Mouse (Mus musculus) stomach, embryonic 14.5 days (tissue): Measurements from ENCODE around the gene Tagln2. TPM values are rescaled to one million over a fixed set of nuclear protein-coding genes. Genes with fewer than 3 reads are reported as not detected.

Experiments
- ATAC-seq: fragments of 200-750 bp; cut with Nextera tagmentation; 2 replicates; pipeline ENCODE4 v1.8.0; 2017; ENCODE audit warnings: low read depth, moderate TSS enrichment; ENCODE audit not compliant: insufficient number of reproducible peaks, insufficient read depth, low FRiP score
- H3K27ac ChIP-seq: fragments of 300-500 bp; sonication (generic); 2 replicates; pipeline ENCODE4 v1.5.1; 2014; ENCODE audit warnings: mild to moderate bottlenecking, low read length, moderate library complexity, mixed read lengths
- H3K27me3 ChIP-seq: fragments of 300-500 bp; sonication (generic); 2 replicates; pipeline ENCODE4 v1.6.1; 2014; ENCODE audit warnings: low read length, control low read depth, mixed read lengths; ENCODE audit not compliant: control insufficient read depth, insufficient read depth
- H3K36me3 ChIP-seq: fragments of 300-500 bp; sonication (generic); 2 replicates; pipeline ENCODE4 v1.6.1; 2014; ENCODE audit warnings: mild to moderate bottlenecking, control low read depth, low read length, moderate library complexity, mixed read lengths; ENCODE audit not compliant: control insufficient read depth, insufficient read depth
- H3K4me1 ChIP-seq: fragments of 300-500 bp; sonication (generic); 2 replicates; pipeline ENCODE4 v1.6.1; 2014; ENCODE audit warnings: low read length, control low read depth, mixed read lengths; ENCODE audit not compliant: control insufficient read depth, insufficient read depth
- H3K4me2 ChIP-seq: fragments of 300-500 bp; sonication (generic); replicated peaks from 2 replicates; pipeline ENCODE4 v1.6.1; 2014; ENCODE audit warnings: low read depth, low read length, control low read depth
- H3K4me3 ChIP-seq: fragments of 300-500 bp; sonication (generic); 2 replicates; pipeline ENCODE4 v1.5.1; 2014; ENCODE audit warnings: low read depth, low read length, control low read depth
- H3K9ac ChIP-seq: fragments of 300-500 bp; sonication (generic); replicated peaks from 2 replicates; pipeline ENCODE4 v1.6.1; 2014; ENCODE audit warnings: low read depth, mild to moderate bottlenecking, control low read depth, low read length, moderate library complexity, mixed read lengths
- H3K9me3 ChIP-seq: fragments of 300-500 bp; sonication (generic); 2 replicates; pipeline ENCODE4 v1.6.1; 2016; ENCODE audit warnings: low read depth, low read length, control low read depth; ENCODE audit not compliant: control insufficient read depth
- WGBS: fragments of 180-500 bp; shearing (Covaris S2); extraction: QIAGEN DNeasy Blood & Tissue Kit; methylation state at CpG from one replicate; pipeline ENCODE4 v1.1.7; 2014; 5-methylcytosine and 5-hydroxymethylcytosine counted together
- polyA plus RNA-seq: library from polyadenylated mRNA; unstranded; fragments of >200 nt; fragmentation: Nextera tagmentation; extraction: Ambion mirVana; gene quantifications from 2 replicates; pipeline ENCODE4 v1.2.1, GENCODE M21; 2014

Gene Tagln2
- 188 and 196 TPM in 2 replicates for polyA plus RNA-seq

- Histone ChIP-seq H3K4me1 (peaks cover 29% of the 10 kb centered on the region), H3K27me3 (no peaks in the 10 kb centered on the region), H3K4me3 (peak within 1 kb of the TSS; percentile 68), H3K36me3 (peaks cover 13% of the 10 kb centered on the region; the same call in 1 of the 2 replicates), H3K9ac (peak within 1 kb of the TSS; percentile 62), H3K4me2 (peak within 1 kb of the TSS; percentile 79), H3K9me3 (no peaks in the 10 kb centered on the region), H3K27ac (peak within 1 kb of the TSS; percentile 91)
- WGBS, result 2% methylated on average over 30 of the region's 30 CpGs
- ATAC-seq, result peak; percentile 71
These were observed at the start of gene Tagln2 for GRCm38 (mm10) chr1:172499765-172500441. TSS of gene Tagln2 (plus strand) at chr1:172500047.

DNA sequence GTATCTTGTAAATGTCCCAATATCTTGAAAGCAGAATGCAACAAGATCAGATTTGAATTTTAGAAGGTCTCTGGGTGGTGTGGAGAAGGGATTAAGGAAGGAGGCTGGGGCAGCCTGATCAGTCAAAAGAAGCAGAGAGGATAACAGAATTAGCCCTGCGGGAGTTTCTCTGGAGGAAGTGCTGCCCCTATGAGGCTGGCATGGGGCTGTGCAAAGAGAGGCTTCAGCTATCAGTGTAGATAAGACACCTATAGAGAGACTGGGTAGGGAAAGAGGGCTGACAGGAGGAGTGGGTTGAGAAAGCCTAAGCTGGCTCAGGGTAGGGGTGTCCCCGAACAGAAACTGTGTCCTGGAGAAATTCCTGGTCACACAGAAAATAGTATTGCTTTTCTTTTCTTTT, 49.6 kb upstream of the Tagln2 start:
- 45% methylated on average over 2 of the region's 2 CpGs for WGBS
- Histone ChIP-seq H3K36me3 (no peaks in the 10 kb centered on the region), H3K4me3 (no peak overlapping the region), H3K9me3 (no peaks in the 10 kb centered on the region), H3K4me2 (no peak overlapping the region), H3K9ac (no peak overlapping the region), H3K27ac (no peak overlapping the region), H3K4me1 (no peaks in the 10 kb centered on the region), H3K27me3 (no peaks in the 10 kb centered on the region)
- no peak for ATAC-seq

DNA sequence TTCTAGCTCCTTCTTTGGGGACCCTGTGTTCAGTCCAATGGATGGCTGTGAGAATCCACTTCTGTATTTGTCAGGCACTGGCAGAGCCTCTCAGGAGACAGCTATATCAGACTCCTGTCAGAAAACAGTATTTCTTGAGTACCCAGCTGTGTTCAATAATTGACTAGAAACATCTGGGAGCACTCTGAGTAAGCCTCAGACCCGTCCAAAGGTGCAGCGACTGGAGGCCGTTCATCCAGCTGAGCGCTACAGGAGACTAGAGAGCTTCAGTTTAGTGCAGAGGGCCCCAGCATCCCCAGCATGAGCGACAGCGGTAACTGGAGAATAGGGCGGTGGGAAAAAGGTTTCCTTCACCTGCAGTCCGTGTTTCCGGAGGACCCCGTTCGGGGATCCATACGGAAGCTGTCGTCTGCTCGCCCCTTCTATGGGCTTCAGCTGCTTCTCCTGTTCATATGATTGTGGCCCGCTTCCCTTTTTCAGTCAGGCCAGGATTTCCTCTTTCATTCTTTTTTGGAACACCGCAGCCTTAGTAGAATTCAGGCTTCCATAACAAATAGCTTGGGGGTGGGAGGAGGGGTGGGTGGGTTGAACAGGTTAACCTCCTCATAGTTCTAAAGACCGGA, 48.9 kb upstream of the Tagln2 start:
- ATAC-seq, result no peak
- H3K4me2 ChIP-seq, result no peak overlapping the region
- no peak overlapping the region for H3K4me3 ChIP-seq
- H3K27ac ChIP-seq, result no peak overlapping the region
- H3K4me1 ChIP-seq, result no peaks in the 10 kb centered on the region
- no peaks in the 10 kb centered on the region for H3K36me3 ChIP-seq
- WGBS, result 30% methylated on average over 17 of the region's 17 CpGs
- H3K9ac ChIP-seq, result no peak overlapping the region
- H3K9me3 ChIP-seq, result no peaks in the 10 kb centered on the region
- H3K27me3 ChIP-seq, result no peaks in the 10 kb centered on the region

DNA sequence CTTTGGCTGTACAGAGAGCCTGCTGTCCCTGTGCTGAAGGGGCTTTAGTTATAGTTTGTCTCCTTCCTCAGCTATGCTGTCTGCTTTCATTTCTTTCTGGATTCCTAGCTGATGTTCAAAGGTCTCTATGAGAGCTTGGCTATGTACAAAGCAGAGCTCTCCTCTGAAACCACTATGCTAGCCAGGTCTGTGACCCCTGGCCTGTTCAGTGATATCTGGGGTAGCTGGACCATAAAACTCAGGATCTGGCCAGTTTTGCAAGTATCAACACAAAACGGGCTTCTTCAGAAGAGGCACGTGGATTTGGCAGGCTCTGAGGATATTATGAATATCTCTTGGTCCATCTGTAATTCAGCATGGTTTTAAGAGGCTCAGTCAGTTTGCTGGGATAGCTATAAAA, 46.9 kb upstream of the Tagln2 start:
- Histone ChIP-seq H3K4me1 (no peaks in the 10 kb centered on the region), H3K9me3 (no peaks in the 10 kb centered on the region), H3K36me3 (no peaks in the 10 kb centered on the region), H3K4me2 (no peak overlapping the region), H3K27me3 (no peaks in the 10 kb centered on the region), H3K27ac (no peak overlapping the region), H3K9ac (no peak overlapping the region), H3K4me3 (no peak overlapping the region)
- ATAC-seq, result no peak
- WGBS, result 78% methylated on average over 2 of the region's 2 CpGs

DNA sequence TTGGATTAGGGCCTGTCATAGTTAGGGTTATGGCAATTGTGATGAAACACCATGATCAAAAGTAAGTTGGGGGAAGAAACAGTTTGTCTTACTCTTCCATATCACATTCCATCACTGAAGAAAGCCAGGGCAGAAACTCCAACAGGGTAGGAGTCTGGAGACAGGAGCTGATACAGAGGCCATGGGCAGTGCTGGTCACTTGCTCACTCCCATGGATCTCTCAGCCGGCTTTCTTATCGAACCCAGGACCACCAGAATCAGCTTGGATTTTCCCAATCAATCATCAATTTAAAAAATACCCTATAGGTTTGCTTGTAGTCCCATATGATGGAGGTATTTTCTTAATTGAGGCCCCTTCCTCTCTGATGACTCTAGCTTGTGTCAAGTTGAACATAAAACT, 46.0 kb upstream of the Tagln2 start:
- no peaks in the 10 kb centered on the region for H3K27me3 ChIP-seq
- 98% methylated on average over 2 of the region's 2 CpGs for WGBS
- H3K9me3 ChIP-seq, result no peaks in the 10 kb centered on the region

DNA sequence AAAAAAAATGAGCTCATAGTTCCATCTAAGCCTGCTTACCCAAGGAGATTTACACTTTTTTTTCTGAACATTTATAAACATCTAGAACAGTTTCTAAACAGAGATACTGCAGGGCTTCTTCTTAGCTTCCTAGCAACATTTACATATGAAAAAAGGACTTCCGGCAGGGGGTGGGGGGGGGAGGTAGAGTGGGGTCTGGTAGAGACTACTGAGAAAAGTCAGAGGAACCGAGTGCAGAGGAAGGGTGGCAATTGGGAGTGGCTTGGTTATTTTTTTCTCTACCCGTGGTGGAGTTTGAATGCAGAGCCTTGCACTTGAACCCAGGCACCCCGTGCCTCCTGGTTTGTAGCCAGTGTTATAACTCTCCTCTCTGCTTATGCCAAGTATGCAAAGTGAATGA, 44.4 kb upstream of the Tagln2 start:
- Histone ChIP-seq H3K4me1 (no peaks in the 10 kb centered on the region), H3K9ac (no peak overlapping the region), H3K4me3 (no peak overlapping the region), H3K36me3 (no peaks in the 10 kb centered on the region), H3K27ac (no peak overlapping the region), H3K9me3 (no peaks in the 10 kb centered on the region), H3K4me2 (no peak overlapping the region), H3K27me3 (no peaks in the 10 kb centered on the region)
- ATAC-seq, result no peak
- WGBS, result 24% methylated on average over 4 of the region's 4 CpGs

More for the DNA sequence above, 46.0 kb upstream of the Tagln2 start:
- Histone ChIP-seq H3K4me3 (no peak overlapping the region), H3K4me1 (no peaks in the 10 kb centered on the region), H3K36me3 (no peaks in the 10 kb centered on the region), H3K9ac (no peak overlapping the region), H3K27ac (no peak overlapping the region), H3K4me2 (no peak overlapping the region)
- ATAC-seq, result no peak

DNA sequence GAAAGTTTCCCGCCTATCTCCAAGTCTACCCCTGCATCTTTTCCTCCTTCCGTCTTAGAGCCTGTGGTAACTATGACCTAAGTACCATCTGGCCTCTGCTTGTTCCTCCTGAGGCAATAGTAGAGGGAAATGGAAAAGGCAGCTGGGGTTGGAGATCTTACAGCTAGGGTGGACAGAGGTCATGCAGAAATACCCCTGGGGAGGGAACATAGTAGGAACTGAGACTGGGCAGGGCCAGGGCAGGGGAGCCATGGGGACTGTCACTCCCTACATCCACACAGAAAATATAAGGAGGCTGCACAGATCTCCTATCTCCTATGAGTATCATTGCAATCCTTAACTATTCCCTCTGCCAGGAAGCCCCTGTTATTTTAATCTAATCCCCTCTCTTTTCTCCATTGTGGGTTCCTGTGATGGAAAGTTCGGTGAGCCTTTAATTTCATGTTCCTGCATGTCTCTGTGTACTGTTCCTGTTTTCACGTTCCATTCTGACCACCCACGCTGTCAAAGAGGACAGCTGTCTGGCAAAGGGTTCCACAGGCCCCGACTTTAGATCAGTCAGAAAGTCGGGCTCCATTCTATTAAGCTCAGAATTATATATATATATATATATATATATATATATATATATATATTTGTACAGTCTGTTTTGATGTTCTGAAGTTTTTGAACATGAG, 43.7 kb upstream of the Tagln2 start:
- Histone ChIP-seq H3K36me3 (no peaks in the 10 kb centered on the region), H3K9ac (no peak overlapping the region), H3K27me3 (no peaks in the 10 kb centered on the region), H3K9me3 (no peaks in the 10 kb centered on the region), H3K4me3 (no peak overlapping the region), H3K4me2 (no peak overlapping the region), H3K27ac (no peak overlapping the region), H3K4me1 (no peaks in the 10 kb centered on the region)
- WGBS, result 65% methylated on average over 7 of the region's 7 CpGs
- ATAC-seq, result no peak

- Histone ChIP-seq H3K4me3 (no peak overlapping the region), H3K27ac (no peak overlapping the region)
- no peak for ATAC-seq
These were observed 42.7 kb upstream of the Tagln2 start for GRCm38 (mm10) chr1:172457196-172457595.

More at GRCm38 (mm10) chr1:172457196-172457595, 42.7 kb upstream of the Tagln2 start:
- 77% methylated on average over 3 of the region's 3 CpGs for WGBS
- Histone ChIP-seq H3K4me2 (no peak overlapping the region), H3K9me3 (no peaks in the 10 kb centered on the region), H3K9ac (no peak overlapping the region), H3K27me3 (no peaks in the 10 kb centered on the region), H3K36me3 (no peaks in the 10 kb centered on the region), H3K4me1 (no peaks in the 10 kb centered on the region)
